Mouse (Mus musculus) erythroblast, embryonic 14.5 days (primary cell): ENCODE measurements around the gene Spn.

Experiments
- GATA1 ChIP-seq: IDR thresholded peaks from 2 replicates; pipeline ENCODE4 v1.6.1; 2012; ENCODE audit warnings: low read length, inconsistent platforms, mixed read lengths
- TAL1 ChIP-seq: IDR thresholded peaks from 3 replicates; pipeline ENCODE4 v1.6.1; 2012; ENCODE audit warnings: low read length, inconsistent platforms, mixed read lengths

GRCm38 (mm10) chr7:127136181-127137071, 1.2 kb downstream of the Spn start:
- TF ChIP-seq GATA1: no peak
- no peak for TF ChIP-seq TAL1
